Mouse (Mus musculus): ENCODE measurements around the gene Wfdc1.

The Wfdc1 gene

DNA sequence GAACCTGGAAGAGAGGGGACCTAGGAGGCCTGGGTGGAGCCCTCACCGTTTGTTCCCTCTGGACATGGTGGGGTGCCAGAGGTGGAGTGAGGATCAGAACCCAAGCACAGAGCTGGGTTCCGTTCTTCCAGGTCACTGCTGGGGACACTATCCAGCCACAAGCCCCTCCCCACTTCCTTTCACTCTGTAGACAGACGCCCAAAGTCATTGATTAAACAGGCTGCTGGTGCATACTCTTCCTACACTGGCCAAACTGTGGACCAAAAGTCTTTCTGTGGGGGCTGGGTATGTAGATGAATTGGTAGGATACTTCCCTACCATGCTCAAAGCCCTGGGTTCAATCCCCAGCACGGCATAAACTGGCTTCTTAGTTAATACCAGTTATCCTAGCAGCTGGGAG lies 25.8 kb downstream of the Wfdc1 start:
- no peak for DNase-seq (ENCODE audit: low read depth)

DNA sequence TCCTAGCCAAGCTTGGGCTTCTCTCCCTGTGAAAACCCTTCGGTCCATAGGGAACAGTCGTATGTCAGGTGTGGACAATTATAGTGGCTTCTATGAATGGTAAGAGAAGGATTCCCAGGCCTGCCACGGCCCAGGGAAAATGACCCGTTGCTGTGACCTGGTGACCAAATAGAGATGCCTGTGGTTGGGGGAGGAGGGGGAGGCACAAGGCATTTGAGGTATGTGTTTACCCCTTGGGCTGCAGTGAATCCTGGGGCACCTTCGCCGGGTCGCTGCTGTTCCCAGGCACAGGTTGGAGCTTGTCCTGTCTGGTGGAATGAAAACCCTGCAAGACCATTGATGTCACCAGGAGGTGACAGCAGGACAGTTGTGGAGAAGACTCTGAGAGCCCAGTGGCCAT lies 28.5 kb downstream of the Wfdc1 start:
- DNase-seq (ENCODE audit: low read depth) = no peak

DNA sequence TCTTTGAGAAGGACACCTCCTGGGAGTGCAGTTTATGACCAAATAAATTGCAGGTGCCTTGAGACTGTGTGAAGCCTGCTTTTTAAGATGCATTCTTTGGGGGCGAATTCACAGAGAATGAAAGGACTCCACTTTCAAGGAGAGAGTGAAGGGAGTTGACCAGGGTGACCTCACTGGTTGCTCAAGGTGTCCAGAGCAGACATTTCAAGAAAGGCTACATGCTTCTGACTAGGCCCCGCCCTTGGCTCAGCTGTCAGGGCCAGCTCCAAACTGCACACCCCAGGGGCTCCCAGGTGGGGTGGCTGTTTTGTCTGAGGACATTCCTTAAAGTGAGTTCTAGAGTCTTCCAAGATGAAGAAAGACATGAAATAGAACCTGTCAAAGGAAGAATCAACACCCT lies 31.0 kb downstream of the Wfdc1 start:
- DNase-seq (ENCODE audit: low read depth) = no peak

DNA sequence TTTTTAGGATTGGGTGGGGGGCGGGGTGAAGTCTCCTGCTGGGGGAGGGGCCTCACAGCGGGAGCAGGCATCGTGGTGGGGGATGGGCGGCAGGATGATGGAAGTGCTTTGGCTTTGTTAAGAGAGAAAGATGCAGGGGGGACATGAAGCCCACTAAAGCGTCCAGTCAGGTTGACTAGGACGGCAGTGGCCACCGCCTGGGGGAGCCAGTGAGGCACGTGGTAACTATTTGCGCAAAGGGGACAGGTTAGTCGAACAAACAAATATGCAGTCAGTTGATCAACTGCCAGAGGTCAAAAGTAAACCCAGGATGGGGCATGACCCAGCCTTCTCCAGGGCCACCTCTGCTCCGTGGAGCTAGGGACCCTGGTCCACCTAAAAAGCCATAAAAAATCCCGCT lies 32.8 kb downstream of the Wfdc1 start:
- DNase-seq (ENCODE audit: low read depth) = no peak

DNA sequence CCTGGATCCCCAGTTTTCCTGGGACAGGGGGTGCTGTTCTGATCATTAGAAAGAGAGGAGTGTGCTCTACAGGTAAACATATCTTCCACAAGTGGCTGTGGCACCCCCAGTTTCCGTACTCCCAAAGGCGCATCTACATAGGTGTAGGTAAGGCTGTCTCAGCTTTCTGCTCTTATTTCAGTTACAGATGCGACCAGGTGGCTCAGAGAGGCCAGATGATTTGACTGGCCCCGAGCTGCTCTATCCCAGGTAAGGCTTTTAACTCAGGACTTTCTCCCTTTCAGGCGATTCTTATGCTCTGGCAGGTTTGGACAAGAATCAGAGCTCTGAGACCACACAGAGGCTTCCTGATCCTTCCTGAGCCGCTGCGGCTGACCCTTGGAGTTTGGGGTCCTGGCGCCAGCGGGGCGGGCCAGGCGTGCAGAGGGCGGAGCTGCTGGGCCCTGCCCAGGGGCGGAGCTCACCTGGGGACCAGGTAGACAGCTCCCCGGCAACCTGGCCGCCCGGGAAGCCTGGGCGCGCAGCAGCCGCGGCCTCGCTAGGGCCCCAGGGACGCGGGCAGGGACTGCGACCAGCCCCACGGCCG lies 33.5 kb downstream of the Wfdc1 start, which contains the start of gene Atp2c2:
Gene Atp2c2 (plus strand): TSS at position 461 of the 586 bp plus-strand sequence.
- DNase-seq (ENCODE audit: low read depth) = no peak

DNA sequence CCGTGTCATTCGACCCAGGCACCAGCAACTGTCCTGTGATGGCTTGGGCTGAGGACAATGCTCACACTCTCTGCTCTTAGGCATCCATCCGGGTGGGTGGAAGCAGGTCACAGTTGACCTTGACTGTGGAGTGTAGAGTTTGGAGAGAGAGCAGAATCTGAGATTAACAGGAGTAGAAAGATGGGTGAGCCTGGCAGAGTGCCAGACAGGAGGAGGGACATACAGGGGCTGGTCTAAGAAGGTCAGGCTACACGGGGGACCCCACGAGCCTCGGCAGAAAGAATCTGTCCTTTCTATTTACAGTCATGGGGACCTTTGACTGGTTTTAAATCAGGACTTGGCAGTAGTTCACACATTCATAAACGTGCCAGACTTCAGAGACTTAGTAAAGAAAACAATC lies 36.8 kb downstream of the Wfdc1 start:
- DNase-seq (ENCODE audit: low read depth) = no peak

DNA sequence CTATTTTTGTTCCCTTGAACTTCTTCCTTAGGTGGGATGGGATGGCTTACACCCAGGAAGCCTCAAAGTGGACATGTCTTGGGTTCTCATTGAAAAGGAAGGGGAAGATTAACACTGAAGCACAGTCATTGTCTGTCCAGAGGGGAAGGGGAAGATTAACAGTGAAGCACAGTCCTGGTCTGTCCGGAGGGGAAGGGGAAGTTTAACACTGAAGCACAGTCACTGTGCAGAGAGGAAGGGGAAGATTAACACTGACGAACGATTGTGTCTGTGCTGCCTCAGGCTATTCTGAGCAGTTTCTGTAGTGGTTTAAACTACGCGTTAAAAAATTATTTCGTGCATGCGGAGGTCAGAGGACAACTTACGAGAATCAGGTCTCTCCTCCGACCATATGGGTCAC lies 41.0 kb downstream of the Wfdc1 start:
- DNase-seq (ENCODE audit: low read depth) = no peak

DNA sequence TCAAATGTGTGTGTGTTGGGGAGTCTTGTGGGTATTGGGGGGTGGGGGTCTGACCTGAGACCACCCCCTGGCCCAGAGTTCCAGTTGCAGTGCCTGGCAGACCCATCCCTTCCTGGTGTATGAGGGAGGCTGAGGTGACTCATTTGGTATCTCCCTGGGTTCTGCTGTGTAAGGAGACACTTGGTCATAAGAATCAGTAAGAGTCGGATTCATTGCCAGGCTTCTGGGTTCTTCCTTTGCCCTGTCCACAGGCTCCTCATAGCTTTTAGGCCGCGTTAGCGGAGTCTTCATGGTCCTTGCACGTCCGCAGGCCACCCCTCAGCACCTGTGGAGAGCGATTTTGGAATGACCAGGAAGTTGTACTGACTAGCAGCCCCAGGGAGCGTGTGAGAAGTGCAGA lies 42.3 kb downstream of the Wfdc1 start:
- no peak for DNase-seq (ENCODE audit: low read depth)

DNA sequence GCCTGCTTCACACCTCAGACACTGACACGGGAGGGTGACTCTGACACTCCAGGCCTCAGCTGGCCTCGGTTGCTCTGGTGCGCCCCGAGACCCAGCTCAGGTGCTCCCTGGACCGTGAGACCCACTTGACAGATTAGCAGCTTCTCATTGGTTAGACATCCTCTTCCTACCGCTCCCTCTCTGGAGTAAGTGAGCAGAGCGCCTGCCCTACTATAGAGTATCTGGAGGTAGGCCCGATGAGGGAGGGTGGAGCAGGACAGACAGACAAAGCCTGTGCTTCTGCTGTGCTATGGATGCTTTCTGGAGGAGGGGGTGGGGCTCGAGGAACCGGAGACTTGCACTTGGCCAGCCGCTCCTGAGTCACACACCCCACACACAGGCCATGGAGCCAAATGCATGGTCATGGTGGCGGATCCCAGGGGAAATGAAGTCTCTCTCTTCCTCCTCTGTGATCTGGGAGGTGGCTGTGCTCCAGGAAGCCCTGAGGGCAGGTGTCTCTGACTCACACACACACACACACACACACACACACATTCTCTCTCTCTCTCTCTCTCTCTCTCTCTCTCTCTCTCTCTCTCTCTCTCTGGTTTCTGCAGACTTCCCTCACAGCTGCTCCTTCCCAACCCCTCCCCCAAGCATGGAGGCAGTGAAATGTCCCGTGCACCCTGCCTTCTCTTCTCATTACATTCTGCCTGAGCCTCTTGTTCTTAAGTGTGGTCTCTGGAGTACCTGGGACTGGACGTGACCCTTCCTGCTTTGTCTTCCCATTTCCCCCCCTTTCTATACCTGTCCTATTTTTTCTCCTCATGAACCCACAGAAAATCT lies 42.9 kb downstream of the Wfdc1 start:
- DNase-seq (ENCODE audit: low read depth) = peak; percentile 97

DNA sequence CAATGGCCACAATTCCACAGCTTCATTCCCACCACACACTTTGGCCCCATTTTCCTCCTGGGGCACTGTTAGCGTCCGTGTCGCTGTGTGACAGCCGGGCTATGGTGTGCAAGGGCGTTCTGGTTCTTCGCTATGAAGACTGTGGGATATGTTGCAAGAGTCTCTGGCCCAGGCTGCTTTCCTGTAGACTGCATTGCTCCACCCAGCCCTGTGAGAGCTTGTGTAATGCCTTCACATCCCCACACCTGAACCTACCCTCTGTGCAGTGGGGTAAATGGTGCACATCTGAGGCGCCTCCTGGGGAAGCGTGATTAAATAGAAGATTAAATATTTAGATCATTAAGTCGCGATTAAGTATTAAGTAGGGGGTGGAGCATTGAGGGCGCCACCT lies 43.5 kb downstream of the Wfdc1 start:
- peak; percentile 54 for DNase-seq (ENCODE audit: low read depth)

DNA sequence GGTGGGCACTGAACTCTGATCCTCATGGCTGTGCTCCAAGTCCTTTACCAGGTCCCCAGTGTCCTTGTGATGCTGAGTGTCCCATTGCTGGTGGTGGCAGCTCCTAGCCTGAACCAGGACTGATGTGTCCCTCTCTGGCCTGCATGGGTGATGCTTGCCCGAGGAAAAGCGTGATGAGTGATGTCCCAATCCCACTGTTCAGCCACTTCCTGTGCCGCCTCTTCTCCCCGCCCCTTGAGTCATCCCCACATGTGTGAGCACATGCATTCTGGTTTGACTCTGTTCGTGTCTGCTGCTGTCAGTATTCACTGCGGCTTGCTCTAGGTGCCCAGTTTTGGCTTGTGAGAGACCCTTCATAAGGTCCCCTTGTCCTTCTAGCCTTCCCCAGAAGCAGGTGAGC lies 46.1 kb downstream of the Wfdc1 start:
- peak; percentile 91 for DNase-seq (ENCODE audit: low read depth)

DNA sequence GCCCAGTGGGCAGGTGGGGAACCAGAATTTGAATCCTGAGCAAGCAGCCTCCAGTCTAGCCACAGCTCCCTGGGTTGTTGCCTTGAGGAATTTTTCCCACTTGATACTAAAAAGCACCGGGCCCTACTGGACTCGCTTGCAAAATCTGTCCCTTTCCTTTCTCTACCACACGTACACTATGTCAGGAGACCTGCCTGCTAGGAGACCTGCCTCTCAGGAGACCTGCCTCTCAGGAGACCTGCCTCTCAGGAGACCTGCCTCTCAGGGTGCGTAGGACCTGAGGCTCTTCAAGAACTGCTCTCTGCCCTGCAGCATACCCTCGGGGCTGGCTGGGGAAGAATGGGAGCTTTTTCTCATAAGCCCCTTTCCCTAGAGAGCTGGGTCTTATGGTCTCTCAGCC lies 47.3 kb downstream of the Wfdc1 start:
- DNase-seq (ENCODE audit: low read depth) = no peak

DNA sequence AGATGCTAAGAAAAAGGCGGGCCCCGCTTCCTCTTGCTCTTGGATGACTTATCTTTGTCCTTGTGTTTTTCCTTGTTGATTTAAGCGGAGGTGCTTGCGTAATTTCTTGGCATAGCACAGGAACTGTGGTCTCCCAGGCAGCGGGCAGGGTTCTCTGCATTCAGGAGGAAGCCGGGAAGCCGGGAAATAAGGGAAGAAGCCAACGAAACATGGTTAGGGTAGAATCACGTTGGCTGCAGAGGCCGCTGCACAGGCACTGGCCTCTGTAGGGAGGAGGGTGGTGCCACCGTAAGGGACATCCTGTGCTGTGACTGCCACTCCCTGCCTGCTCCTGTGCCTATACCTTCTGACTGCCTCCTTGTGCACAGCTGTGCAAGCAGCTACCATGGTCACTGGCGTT lies 49.1 kb downstream of the Wfdc1 start:
- peak; percentile 96 for DNase-seq (ENCODE audit: low read depth)

DNA sequence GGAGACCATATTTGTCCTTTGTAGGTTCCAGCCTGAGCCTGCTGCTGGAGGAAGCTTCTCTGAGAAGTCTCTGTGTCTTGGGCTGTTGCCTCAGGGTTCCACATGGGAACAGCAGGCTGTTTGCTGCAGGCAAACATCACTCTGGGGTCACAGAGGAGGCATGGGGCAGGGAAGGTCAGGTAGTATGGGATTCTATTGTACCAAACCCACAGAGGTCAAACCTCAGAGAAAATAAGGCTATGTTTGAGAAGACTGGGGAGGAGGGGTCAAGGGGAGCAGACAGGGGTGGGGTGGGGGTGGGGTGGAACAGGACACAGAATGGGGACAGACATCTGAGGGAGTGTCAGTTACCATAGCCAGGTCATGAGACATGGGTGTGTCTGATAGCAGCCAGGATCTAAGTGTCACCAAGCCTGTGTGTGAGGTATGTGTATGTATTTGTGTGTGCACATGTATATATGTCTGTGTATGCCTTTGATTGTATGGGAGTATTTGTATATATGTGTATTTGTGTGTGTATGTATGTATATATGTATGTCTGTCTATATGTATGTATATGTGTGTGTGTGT lies 50.6 kb downstream of the Wfdc1 start:
- no peak for DNase-seq (ENCODE audit: low read depth)

DNA sequence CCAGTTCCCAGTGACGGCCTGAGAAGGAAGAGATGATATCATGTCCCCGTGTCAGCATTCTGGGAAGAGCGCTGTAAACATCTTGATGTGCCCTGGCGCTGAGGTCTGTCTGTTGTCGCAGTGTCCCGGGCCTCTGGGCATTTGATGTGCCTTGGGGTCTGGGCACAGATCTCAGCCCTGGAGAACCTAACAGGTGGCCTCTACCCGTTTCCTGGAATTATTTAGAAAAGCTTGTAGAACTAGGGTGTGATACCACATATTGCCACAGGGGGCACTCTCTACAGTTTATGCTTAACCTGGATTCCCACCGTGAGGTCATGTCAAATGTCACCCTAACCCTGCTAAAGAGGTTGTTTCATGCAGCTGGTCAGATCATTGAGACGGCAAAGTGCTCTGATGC lies 51.6 kb downstream of the Wfdc1 start:
- peak; percentile 45 for DNase-seq (ENCODE audit: low read depth)

DNA sequence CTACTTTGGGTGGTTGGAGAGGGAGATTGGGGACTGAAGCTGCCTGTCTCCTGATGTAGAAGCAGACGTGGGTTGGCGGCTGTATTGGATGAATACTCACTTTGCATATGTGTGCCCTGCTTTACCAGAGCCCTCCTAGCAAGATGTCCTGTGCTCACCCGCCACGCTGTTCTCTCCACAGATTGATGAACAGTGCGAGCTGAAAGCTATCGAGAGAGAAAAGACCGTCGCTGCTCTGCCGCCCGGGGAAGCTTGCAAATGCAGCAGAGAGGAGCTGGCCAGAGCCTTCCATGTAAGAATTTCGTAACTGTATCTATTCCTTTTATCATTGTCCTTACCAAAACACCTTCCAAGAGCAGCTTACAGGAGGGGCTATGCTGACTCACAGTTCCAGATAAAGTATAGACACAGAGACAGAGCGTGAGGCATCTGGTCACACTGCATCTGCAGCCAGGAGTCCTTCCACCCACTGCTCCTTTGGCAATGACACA lies 52.9 kb downstream of the Wfdc1 start:
- DNase-seq (ENCODE audit: low read depth) = no peak

DNA sequence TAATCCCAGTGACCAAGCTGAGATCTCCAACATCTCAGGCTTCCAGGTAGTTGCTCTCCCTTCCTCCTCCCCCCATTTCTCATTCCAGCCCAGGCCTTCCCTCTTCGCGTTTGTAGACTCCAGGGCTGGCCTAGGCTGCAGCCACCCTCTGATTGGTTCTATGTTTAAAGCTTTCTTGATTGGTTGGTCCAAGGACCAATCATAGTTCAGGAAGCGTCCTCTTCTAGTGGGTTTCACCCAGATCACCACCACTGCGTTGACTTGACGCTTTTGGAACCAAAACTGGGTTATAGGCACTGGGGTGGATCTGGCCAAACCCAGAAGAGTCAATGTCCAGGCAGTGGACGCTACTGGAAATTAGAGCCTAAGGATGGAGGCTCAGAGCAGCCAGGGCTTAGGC lies 56.2 kb downstream of the Wfdc1 start:
- no peak for DNase-seq (ENCODE audit: low read depth)

DNA sequence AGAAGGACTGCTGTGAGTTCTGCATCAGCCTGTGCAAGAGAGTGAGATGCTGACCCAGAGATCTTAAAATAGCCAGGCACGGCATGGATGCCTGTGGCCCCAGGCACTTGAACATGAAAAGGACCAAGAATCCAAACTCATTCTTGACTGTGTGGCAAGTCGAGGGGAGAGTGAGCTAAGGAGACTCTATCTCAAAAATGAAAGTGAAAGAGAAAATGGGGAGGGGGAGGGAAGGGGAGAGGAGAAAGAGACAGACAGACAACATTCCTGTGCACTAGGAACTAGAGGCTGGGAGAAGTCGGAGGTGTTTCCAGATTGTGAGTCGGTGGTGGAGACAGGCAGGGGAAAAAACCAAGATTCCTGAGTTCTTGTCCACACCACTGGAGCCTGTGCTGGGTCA lies 57.5 kb downstream of the Wfdc1 start:
- DNase-seq (ENCODE audit: low read depth) = peak; percentile 66

DNA sequence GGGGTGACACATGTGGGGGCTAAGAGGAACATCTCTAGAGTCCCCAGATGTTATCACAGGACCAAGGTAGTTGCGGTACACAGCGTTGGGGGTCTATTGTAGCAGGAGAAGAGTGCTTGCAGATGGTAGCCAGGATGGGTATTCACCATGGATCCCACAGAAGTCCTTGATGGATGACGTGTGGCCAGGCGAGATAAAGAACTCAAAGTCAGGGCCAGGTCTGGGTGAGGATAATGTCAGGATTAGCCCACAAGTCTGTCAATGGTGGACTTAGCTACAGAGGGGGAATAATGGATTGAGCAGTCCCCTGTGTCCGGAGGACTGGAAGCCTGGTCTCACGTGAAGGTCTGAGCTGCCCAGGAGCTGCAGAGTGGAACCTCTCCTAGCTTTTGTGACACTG lies 58.4 kb downstream of the Wfdc1 start:
- no peak for DNase-seq (ENCODE audit: low read depth)

DNA sequence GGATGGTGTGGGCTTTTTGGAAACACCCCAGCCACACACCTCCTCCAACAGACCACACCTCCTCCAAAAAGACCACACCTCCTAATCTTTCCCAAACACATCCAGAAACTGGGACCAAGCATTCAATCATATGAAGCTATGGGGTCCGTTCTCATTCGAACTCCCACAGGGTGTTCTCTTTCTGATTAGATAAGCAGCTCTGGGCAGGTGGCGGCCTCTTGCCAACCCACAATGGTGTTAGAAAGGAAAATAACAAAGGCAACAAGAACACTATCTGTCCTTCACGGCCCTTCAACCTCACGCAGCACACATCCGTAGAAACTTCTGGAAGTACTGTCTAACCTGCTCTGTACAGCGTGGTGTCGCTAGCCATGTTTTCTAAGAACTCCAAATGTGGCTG lies 60.9 kb downstream of the Wfdc1 start:
- no peak for DNase-seq (ENCODE audit: low read depth)

DNA sequence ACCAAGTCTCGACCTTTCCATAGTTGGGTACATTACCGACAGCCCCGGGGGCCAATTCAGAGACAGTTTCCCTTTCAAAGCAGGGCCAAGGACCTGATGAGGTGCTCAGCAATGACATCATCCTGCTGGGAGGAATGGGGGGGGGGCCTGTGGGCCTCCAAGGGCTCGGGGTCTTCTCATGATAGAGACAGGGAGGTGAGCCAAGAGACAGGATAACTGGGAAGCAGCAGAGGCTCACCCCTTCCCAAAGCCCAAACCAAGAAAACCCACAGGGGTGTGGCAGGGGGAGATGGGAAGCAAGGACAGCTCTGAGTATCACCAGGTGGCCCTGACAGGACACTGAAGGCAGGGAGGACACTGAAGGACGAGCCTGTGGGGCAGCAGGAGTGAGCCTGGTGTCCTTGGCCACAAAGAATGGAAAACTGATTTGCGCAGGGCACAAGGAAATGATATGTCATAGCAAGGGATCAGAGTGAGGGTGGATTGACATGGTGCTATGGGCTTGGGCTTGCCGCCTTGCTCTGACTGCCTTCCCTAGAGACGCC lies 62.3 kb downstream of the Wfdc1 start:
- no peak for DNase-seq (ENCODE audit: low read depth)

DNA sequence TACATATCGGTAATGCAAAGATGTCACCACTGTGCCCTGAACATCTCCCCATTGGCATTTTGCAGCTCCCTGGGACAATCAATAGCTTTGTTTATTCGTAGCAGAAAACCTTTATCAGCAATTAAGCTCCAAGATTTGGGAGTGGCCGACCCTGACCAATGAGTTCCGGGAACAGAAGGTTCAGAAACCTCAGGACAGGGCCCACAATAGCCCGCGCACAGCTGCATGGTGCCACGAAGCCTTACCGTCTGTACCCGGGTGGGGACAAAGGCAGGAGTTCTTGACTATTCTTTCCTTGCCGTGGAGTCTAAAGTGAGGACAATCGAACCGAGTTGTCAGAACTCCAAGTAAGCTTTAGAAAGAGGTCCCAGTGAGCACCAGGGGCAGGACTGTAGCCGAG lies 65.9 kb downstream of the Wfdc1 start:
- DNase-seq (ENCODE audit: low read depth) = no peak

DNA sequence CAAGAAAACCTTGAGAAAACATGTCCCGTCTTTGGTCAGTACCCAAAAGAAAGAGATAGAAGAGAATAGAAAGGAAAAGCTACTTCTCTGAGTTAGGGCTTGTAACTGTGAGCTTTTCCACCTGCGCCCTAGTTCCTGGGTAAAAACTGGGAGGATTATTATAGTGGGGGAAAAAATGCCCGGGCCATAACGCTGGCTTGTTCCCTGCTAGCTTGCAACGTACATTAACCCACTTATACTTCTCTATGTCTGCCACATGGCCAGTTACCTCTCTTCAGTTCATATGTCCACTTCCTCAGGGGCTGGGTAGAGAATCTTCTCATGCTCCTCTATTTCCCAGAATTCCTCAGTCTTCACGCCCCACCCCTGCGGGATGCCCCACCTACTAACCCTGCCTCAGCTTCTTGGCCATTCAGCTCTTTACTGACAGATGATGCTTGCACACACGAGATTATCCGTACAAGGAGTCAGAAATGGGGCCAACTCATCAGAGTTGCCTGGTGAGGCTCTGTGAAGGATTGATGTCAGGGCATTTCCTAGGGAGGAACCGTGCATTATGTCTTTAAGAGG lies 70.3 kb downstream of the Wfdc1 start:
- no peak for DNase-seq (ENCODE audit: low read depth)

Data from NIH3T3 (cell line).